Mouse (Mus musculus) heart, embryonic 16.5 days (tissue): ENCODE data around the gene Ppp2r5b. TPM values are rescaled to one million over a fixed set of nuclear protein-coding genes. Genes with fewer than 3 reads are reported as not detected.

Experiments used
- ATAC-seq: fragments of 200-750 bp; cut with Nextera tagmentation; replicated peaks from 2 replicates; pipeline ENCODE4 v1.8.0; 2017; ENCODE audit warnings: moderate number of reproducible peaks; ENCODE audit not compliant: insufficient read depth, low FRiP score; ENCODE audit errors: extremely low read depth
- H3K27ac ChIP-seq: fragments of 300-500 bp; sonication (generic); 2 replicates; pipeline ENCODE4 v1.5.1; 2014; ENCODE audit warnings: mild to moderate bottlenecking, low read length, control low read depth, moderate library complexity
- H3K27me3 ChIP-seq: fragments of 300-500 bp; sonication (generic); 2 replicates; pipeline ENCODE4 v1.6.1; 2014; ENCODE audit warnings: low read length, mixed read lengths; ENCODE audit not compliant: control insufficient read depth, insufficient read depth
- H3K36me3 ChIP-seq: fragments of 300-500 bp; sonication (generic); 2 replicates; pipeline ENCODE4 v1.6.1; 2014; ENCODE audit not compliant: control insufficient read depth, insufficient read depth
- H3K4me1 ChIP-seq: fragments of 300-500 bp; sonication (generic); 2 replicates; pipeline ENCODE4 v1.6.1; 2014; ENCODE audit warnings: low read length, mixed read lengths; ENCODE audit not compliant: control insufficient read depth, insufficient read depth
- H3K4me2 ChIP-seq: fragments of 300-500 bp; sonication (generic); 2 replicates; pipeline ENCODE4 v1.6.1; 2014; ENCODE audit warnings: low read depth, mild to moderate bottlenecking, control low read depth, low read length
- H3K4me3 ChIP-seq: fragments of 300-500 bp; sonication (generic); 2 replicates; pipeline ENCODE4 v1.5.1; 2014; ENCODE audit warnings: mild to moderate bottlenecking, control low read depth, low read length
- H3K9ac ChIP-seq: fragments of 300-500 bp; sonication (generic); 2 replicates; pipeline ENCODE4 v1.6.1; 2014; ENCODE audit warnings: low read length, control low read depth
- H3K9me3 ChIP-seq: fragments of 300-500 bp; sonication (generic); replicated peaks from 2 replicates; pipeline ENCODE4 v1.6.1; 2016; ENCODE audit warnings: low read length; ENCODE audit not compliant: control insufficient read depth
- WGBS: fragments of 180-500 bp; shearing (Covaris S2); extraction: QIAGEN DNeasy Blood & Tissue Kit; methylation state at CpG from one replicate; pipeline ENCODE4 v1.1.7; 2014; 5-methylcytosine and 5-hydroxymethylcytosine counted together
- microRNA counts: library from miRNA; unstranded; fragments of <30 nt; microRNA quantifications from one replicate; lab custom pipeline; 2016
- microRNA-seq: library from miRNA; unstranded; fragments of <30 nt; microRNA quantifications from one replicate; pipeline ENCODE4, GENCODE M21; 2017
- polyA plus RNA-seq: library from polyadenylated mRNA; unstranded; fragments of >200 nt; fragmentation: Nextera tagmentation; extraction: Ambion mirVana; gene quantifications from 2 replicates; pipeline ENCODE4 v1.2.1, GENCODE M21; 2015

Gene Ppp2r5b
- polyA plus RNA-seq, 1 experiment from 2014 or later, result 22.6 TPM

- H3K4me3 ChIP-seq, result no peak within 1 kb of the TSS
- no peaks in the 10 kb centered on the region for H3K36me3 ChIP-seq
- H3K9ac ChIP-seq, result no peak within 1 kb of the TSS
- no peaks in the 10 kb centered on the region for H3K4me1 ChIP-seq
- no peaks in the 10 kb centered on the region; the same call in 1 of the 2 replicates for H3K9me3 ChIP-seq
- WGBS, result 77% methylated on average over 23 of the region's 23 CpGs
- ATAC-seq, result no peak
- H3K27ac ChIP-seq, result no peak within 1 kb of the TSS
- H3K27me3 ChIP-seq, result no peaks in the 10 kb centered on the region
- no peak within 1 kb of the TSS for H3K4me2 ChIP-seq
These were observed 51.5 kb downstream of the Ppp2r5b start, which contains the start of gene Majin for GRCm38 (mm10) chr19:6184131-6184530. Gene Majin (plus strand): TSS chr19:6184388.

- Histone ChIP-seq H3K4me2 (no peak overlapping the region), H3K27ac (no peak overlapping the region), H3K9ac (no peak overlapping the region), H3K36me3 (no peaks in the 10 kb centered on the region), H3K4me1 (no peaks in the 10 kb centered on the region), H3K4me3 (no peak overlapping the region), H3K9me3 (no peaks in the 10 kb centered on the region; the same call in 1 of the 2 replicates), H3K27me3 (no peaks in the 10 kb centered on the region)
- ATAC-seq, result no peak
- 17% methylated on average over 3 of the region's 3 CpGs for WGBS
These were observed 53.1 kb downstream of the Ppp2r5b start for GRCm38 (mm10) chr19:6182534-6182933.

GRCm38 (mm10) chr19:6181629-6182028 is 54.0 kb downstream of the Ppp2r5b start:
- no peak for ATAC-seq
- H3K9me3 ChIP-seq, result no peaks in the 10 kb centered on the region; the same call in 1 of the 2 replicates
- H3K27me3 ChIP-seq, result no peaks in the 10 kb centered on the region
- WGBS, result 12% methylated on average over 5 of the region's 5 CpGs
- H3K9ac ChIP-seq, result no peak overlapping the region
- H3K4me3 ChIP-seq, result no peak overlapping the region
- H3K4me1 ChIP-seq, result no peaks in the 10 kb centered on the region
- no peak overlapping the region for H3K27ac ChIP-seq
- no peaks in the 10 kb centered on the region for H3K36me3 ChIP-seq
- H3K4me2 ChIP-seq, result no peak overlapping the region

- Histone ChIP-seq H3K36me3 (no peaks in the 10 kb centered on the region), H3K4me3 (no peak overlapping the region), H3K27ac (no peak overlapping the region), H3K9me3 (no peaks in the 10 kb centered on the region; the same call in 1 of the 2 replicates), H3K4me2 (no peak overlapping the region), H3K9ac (no peak overlapping the region), H3K4me1 (no peaks in the 10 kb centered on the region), H3K27me3 (no peaks in the 10 kb centered on the region)
- ATAC-seq, result no peak
- 75% methylated on average over 6 of the region's 6 CpGs for WGBS
These were observed 56.9 kb downstream of the Ppp2r5b start for GRCm38 (mm10) chr19:6178775-6179174.

MicroRNAs encoded within 50 kb of the gene (microRNA counts, 519-probe panel; counts per million panel counts)
- 2,239 counts per million, percentile 40 among the panel's probes with 10 or more counts for microRNA mmu-miR-192 (lab: Ali Mortazavi, UCI)

Small RNA genes within 50 kb of the gene (microRNA-seq; reads per million reads assigned to microRNA genes)
- gene Mir192, result 86.6 reads per million, percentile 48 among the genes with 10 or more reads in this experiment
- 42.8 reads per million, percentile 42 among the genes with 10 or more reads in this experiment for gene Mir194-2

Other genes with a start within 250 kb of the Ppp2r5b start
- gene Slc22a20, start 249.7 kb downstream of the Ppp2r5b start, polyA plus RNA-seq, result 0.07 TPM in 1 of 2 replicates, not detected in the other
- gene Capn1, start 220.0 kb downstream of the Ppp2r5b start, polyA plus RNA-seq, result 9.5 and 10.0 TPM in 2 replicates
- gene Syvn1, start 189.3 kb downstream of the Ppp2r5b start, polyA plus RNA-seq, result 15.8 and 18.6 TPM in 2 replicates
- 60.4 and 67.4 TPM in 2 replicates for gene Mrpl49, start 178.1 kb downstream of the Ppp2r5b start, polyA plus RNA-seq
- gene Fau, start 178.0 kb downstream of the Ppp2r5b start, polyA plus RNA-seq, result 354 and 453 TPM in 2 replicates
- 21.8 and 24.7 TPM in 2 replicates for gene Znhit2, start 174.7 kb downstream of the Ppp2r5b start, polyA plus RNA-seq
- gene Tm7sf2, start 167.5 kb downstream of the Ppp2r5b start, polyA plus RNA-seq, result 6.6 and 8.7 TPM in 2 replicates
- gene Vps51, start 158.6 kb downstream of the Ppp2r5b start, polyA plus RNA-seq, result 49.0 and 50.7 TPM in 2 replicates
- not detected in 2 replicates for gene Tmem262, start 155.8 kb downstream of the Ppp2r5b start, polyA plus RNA-seq
- 0.56 and 1.3 TPM in 2 replicates for gene Gm28374, start 153.6 kb downstream of the Ppp2r5b start, polyA plus RNA-seq
- 46.1 and 48.1 TPM in 2 replicates for gene Zfpl1, start 150.9 kb downstream of the Ppp2r5b start, polyA plus RNA-seq
- gene Cdca5, start 150.9 kb downstream of the Ppp2r5b start, polyA plus RNA-seq, result 26.9 and 28.1 TPM in 2 replicates
- 0.30 and 0.49 TPM in 2 replicates for gene AC131692.1, start 141.5 kb downstream of the Ppp2r5b start, polyA plus RNA-seq
- gene Naaladl1, start 130.1 kb downstream of the Ppp2r5b start, polyA plus RNA-seq, result 0.27 and 3.9 TPM in 2 replicates
- gene Sac3d1, start 117.2 kb downstream of the Ppp2r5b start, polyA plus RNA-seq, result 32.3 and 33.9 TPM in 2 replicates
- gene Snx15, start 107.6 kb downstream of the Ppp2r5b start, polyA plus RNA-seq, result 20.5 and 25.1 TPM in 2 replicates
- gene Batf2, start 94.9 kb downstream of the Ppp2r5b start, polyA plus RNA-seq, result 0.11 TPM in 1 of 2 replicates, not detected in the other
- 77.2 and 84.5 TPM in 2 replicates for gene Arl2, start 94.3 kb downstream of the Ppp2r5b start, polyA plus RNA-seq
- gene Majin, start 51.5 kb downstream of the Ppp2r5b start, polyA plus RNA-seq, result not detected in 2 replicates
- 0.25 TPM in 1 of 2 replicates, not detected in the other for gene Gpha2, start 9.5 kb downstream of the Ppp2r5b start, polyA plus RNA-seq
- gene Atg2a, start 5.8 kb upstream of the Ppp2r5b start, polyA plus RNA-seq, result 8.0 and 8.9 TPM in 2 replicates
- gene Ehd1, start 40.9 kb upstream of the Ppp2r5b start, polyA plus RNA-seq, result 63.7 and 73.2 TPM in 2 replicates
- 0.64 and 0.67 TPM in 2 replicates for gene Cdc42bpg, start 70.6 kb upstream of the Ppp2r5b start, polyA plus RNA-seq
- 45.8 and 47.8 TPM in 2 replicates for gene Men1, start 99.1 kb upstream of the Ppp2r5b start, polyA plus RNA-seq
- 17.2 and 18.5 TPM in 2 replicates for gene Map4k2, start 105.3 kb upstream of the Ppp2r5b start, polyA plus RNA-seq
- gene Sf1, start 127.8 kb upstream of the Ppp2r5b start, polyA plus RNA-seq, result 80.2 and 86.7 TPM in 2 replicates
- 362 and 381 TPM in 2 replicates for gene Pygm, start 148.5 kb upstream of the Ppp2r5b start, polyA plus RNA-seq
- gene Rasgrp2, start 163.5 kb upstream of the Ppp2r5b start, polyA plus RNA-seq, result 68.8 and 69.8 TPM in 2 replicates
- 0.37 and 0.77 TPM in 2 replicates for gene Nrxn2, start 182.9 kb upstream of the Ppp2r5b start, polyA plus RNA-seq